Mouse (Mus musculus) Patski (cell line): Measurements from ENCODE around the gene Ocln. TPM values are rescaled to one million over a fixed set of nuclear protein-coding genes. Genes with fewer than 3 reads are reported as not detected.
"Not testable (repeated sequence)": the region's sequence is repeated elsewhere in the genome, so short reads cannot be mapped to it uniquely, and the experiment has no call there.

Experiments
- ATAC-seq: fragments of 100-300 bp; one replicate; pipeline ENCODE4 v1.8.0; 2021
- CTCF ChIA-PET: fragments of 350-600 bp; sonication (Branson Sonifier 250); formaldehyde crosslinking; loops from one replicate; lab custom pipeline; 2022; ENCODE audit warnings: inconsistent platforms; lab: Charles Lee
- POLR2A ChIA-PET: fragments of 350-600 bp; sonication (Branson Sonifier 250); formaldehyde crosslinking; loops from one replicate; lab custom pipeline; 2022; ENCODE audit warnings: antibody characterized with exemption, inconsistent platforms; lab: Charles Lee
- DNase-seq: peaks from one replicate; pipeline ENCODE4 v3.0.0-alpha.2; 2011; ENCODE audit warnings: low read depth, low spot score
- H3K27me3 ChIP-seq: fragments of 371-371 bp; one replicate; pipeline ENCODE4 v1.5.1; 2021
- CTCF ChIP-seq: fragments of 100-300 bp; IDR thresholded peaks from one replicate; pipeline ENCODE4 v1.5.1; 2021
- in situ Hi-C: fragments of 300-500 bp; cut with MboI; formaldehyde crosslinking; loops from 3 replicates; pipeline ENCODE4 v1.11.1; 2018; ENCODE audit warnings: low pct_unique_long_range_greater_than_20kb, mixed read lengths
- polyA plus RNA-seq: library from polyadenylated mRNA; unstranded; gene quantifications from one replicate; pipeline ENCODE4 v1.2.3, GENCODE M21; 2021

Ocln gene
- polyA plus RNA-seq, 1 experiment from 2014 or later = 12.1 TPM

DNA sequence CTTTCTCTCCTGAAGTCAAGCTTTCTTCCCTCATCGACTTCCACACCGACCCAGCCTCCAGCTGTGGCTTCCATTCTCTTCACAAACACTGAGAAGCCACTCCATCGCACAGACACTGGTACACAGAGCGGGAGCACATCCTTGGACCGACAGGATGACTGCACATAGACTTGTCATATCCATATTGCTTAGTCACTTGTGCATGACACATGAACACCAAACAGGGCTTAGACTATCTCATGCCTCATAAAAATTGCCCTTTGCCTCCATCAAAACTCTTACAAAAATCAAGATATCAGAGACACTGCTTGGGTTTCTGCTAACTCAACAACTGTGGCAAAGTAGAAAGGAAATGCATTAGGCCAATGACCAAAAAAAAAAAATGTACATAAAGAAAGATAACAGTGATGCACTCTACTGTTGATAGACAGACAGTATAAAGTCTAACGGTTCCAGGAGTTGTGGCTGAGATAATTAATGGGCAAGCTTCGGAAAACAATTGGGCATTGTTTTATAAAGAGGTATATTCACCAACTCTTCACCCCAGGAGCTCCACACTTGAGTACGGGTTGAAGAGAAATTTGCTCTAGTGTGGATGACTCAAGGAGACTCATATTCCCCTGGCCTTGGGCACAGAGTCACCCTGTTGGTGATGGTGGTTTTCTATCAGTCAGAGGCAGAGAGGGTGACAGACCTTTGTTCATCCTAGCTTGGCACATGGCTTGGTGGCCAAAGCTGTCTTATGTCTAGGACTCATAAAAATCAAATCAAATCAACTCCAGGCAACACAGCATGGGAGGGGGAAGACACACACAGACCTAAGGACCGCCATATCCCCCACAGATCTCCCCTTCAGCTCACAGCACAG is 30.6 kb downstream of the Ocln start:
- in situ Hi-C loops = no loop called here
- ATAC-seq (no peak), DNase-seq (no peak)
- ChIA-PET POLR2A (no interaction called here), CTCF (interaction anchor here (1.3 to 1.8 kb wide), 3 partner anchors 11 to 15 kb away, joined by 4 to 5 read pairs (median 4); no protein-coding TSS in a partner anchor)
- H3K27me3 ChIP-seq = no peaks in the 10 kb centered on the region
- no peak for TF ChIP-seq CTCF

GRCm38 (mm10) chr13:100519162-100519561 is 33.4 kb downstream of the Ocln start:
- DNase-seq = no peak
- H3K27me3 ChIP-seq = no peaks in the 10 kb centered on the region
- ChIA-PET POLR2A (interaction anchor here (0.7 to 0.9 kb wide), 2 partner anchors 16 to 31 kb away, joined by 3 read pairs; no protein-coding TSS in a partner anchor), CTCF (interaction anchor here (0.8 to 2.2 kb wide), 6 partner anchors 9 to 105 kb away, joined by 3 to 5 read pairs (median 4); no protein-coding TSS in a partner anchor)
- TF ChIP-seq CTCF = no peak
- ATAC-seq = peak; percentile 63
- in situ Hi-C loops = no loop called here

GRCm38 (mm10) chr13:100518191-100518590 is 34.3 kb downstream of the Ocln start:
- in situ Hi-C loops = no loop called here
- no peak for ATAC-seq
- H3K27me3 ChIP-seq = no peaks in the 10 kb centered on the region
- CTCF ChIA-PET = interaction anchor here (1.6 to 2.2 kb wide), 3 partner anchors 12 to 27 kb away, joined by 3 to 5 read pairs (median 5); partner anchors contain the start of gene Gtf2h2
- TF ChIP-seq CTCF = no peak
- POLR2A ChIA-PET = no interaction called here
- no peak for DNase-seq

GRCm38 (mm10) chr13:100517652-100518153 is 34.8 kb downstream of the Ocln start:
- DNase-seq = no peak
- ChIA-PET POLR2A (no interaction called here), CTCF (interaction anchor here (1.6 to 2.2 kb wide), 3 partner anchors 12 to 28 kb away, joined by 3 to 5 read pairs (median 5); partner anchors contain the start of gene Gtf2h2)
- in situ Hi-C loops = no loop called here
- no peaks in the 10 kb centered on the region for H3K27me3 ChIP-seq
- ATAC-seq = no peak
- TF ChIP-seq CTCF = no peak

- DNase-seq (no peak), ATAC-seq (peak; percentile 74)
Observed at GRCm38 (mm10) chr13:100516213-100517105, 36.1 kb downstream of the Ocln start.

DNA sequence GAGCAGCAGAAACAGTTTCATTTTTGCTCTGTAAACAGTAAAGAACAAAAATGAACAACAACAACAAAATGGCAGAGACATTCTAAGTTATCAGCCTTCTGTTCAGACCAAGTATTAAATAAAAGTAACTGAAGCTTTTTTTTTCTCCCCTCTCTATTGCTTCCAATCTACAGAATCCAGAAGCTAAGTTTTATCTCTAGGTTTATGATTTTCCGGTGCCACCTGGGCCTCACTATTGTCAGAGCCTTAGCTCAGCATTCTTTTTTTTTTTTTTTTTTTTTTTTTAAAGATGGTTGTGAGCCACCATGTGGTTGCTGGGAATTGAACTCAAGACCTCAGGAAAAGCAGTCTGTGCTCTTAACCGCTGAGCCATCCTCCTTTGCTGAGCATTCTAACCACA is 39.7 kb downstream of the Ocln start:
- in situ Hi-C loops = no loop called here
- DNase-seq (no peak), ATAC-seq (no peak)
- CTCF ChIA-PET = interaction anchor here (0.6 to 1.8 kb wide), 4 partner anchors 17 to 69 kb away, joined by 3 to 5 read pairs (median 4); partner anchors contain the start of gene Gtf2h2
- no peaks in the 10 kb centered on the region for H3K27me3 ChIP-seq
- TF ChIP-seq CTCF = no peak
- POLR2A ChIA-PET = interaction anchor here (0.6 to 0.9 kb wide), 2 partner anchors 20 to 63 kb away, joined by 3 to 4 read pairs; partner anchors contain the start of gene Gtf2h2

More at GRCm38 (mm10) chr13:100516213-100517105, 36.1 kb downstream of the Ocln start:
- ChIA-PET POLR2A (no interaction called here), CTCF (interaction anchor here (1.0 to 1.6 kb wide), 4 partner anchors 10 to 24 kb away, joined by 3 to 5 read pairs (median 3); partner anchors contain the start of gene Gtf2h2)
- in situ Hi-C loops = no loop called here
- no peaks in the 10 kb centered on the region for H3K27me3 ChIP-seq
- no peak for TF ChIP-seq CTCF

GRCm38 (mm10) chr13:100511860-100512364 is 40.6 kb downstream of the Ocln start:
- ChIA-PET CTCF (interaction anchor here (1.2 kb wide), 1 partner anchor 38 kb away, joined by 3 read pairs; no protein-coding TSS in a partner anchor), POLR2A (interaction anchor here (0.6 to 0.9 kb wide), 2 partner anchors 20 to 37 kb away, joined by 3 to 4 read pairs; partner anchors contain the start of gene Gtf2h2)
- in situ Hi-C loops = no loop called here
- DNase-seq (no peak), ATAC-seq (no peak)
- H3K27me3 ChIP-seq = no peaks in the 10 kb centered on the region
- TF ChIP-seq CTCF = no peak

- peak; percentile 72 for ATAC-seq
- ChIA-PET CTCF (no interaction called here), POLR2A (interaction anchor here (0.6 kb wide), 1 partner anchor 37 kb away, joined by 4 read pairs; no protein-coding TSS in a partner anchor)
- H3K27me3 ChIP-seq = no peaks in the 10 kb centered on the region
- in situ Hi-C loops = no loop called here
- no peak for TF ChIP-seq CTCF
- peak; percentile 69 for DNase-seq
Observed at GRCm38 (mm10) chr13:100511146-100511859, 41.2 kb downstream of the Ocln start.

GRCm38 (mm10) chr13:100499625-100500024 is 52.9 kb downstream of the Ocln start:
- ATAC-seq, DNase-seq, POLR2A ChIA-PET, CTCF ChIA-PET, H3K27me3 ChIP-seq: not testable (repeated sequence)
- in situ Hi-C loops = loop anchor here (10.0 kb wide), 1 partner anchor 55 kb away; the partner anchor contains the start of gene Ocln
